Mouse (Mus musculus) lung, embryonic 16.5 days (tissue): ENCODE results near the gene B3gnt3. TPM values are rescaled to one million over a fixed set of nuclear protein-coding genes. Genes with fewer than 3 reads are reported as not detected.
A peak's percentile ranks its signal among the peaks of the same experiment; 100 is the strongest.

Source experiments
- ATAC-seq: fragments of 200-750 bp; cut with Nextera tagmentation; 2 replicates; pipeline ENCODE4 v1.8.0; 2017; ENCODE audit warnings: low read depth, mild to moderate bottlenecking, moderate library complexity
- H3K27ac ChIP-seq: fragments of 300-500 bp; sonication (generic); 2 replicates; pipeline ENCODE4 v1.5.1; 2014; ENCODE audit warnings: mild to moderate bottlenecking, control low read depth, low read length
- H3K27me3 ChIP-seq: fragments of 300-500 bp; sonication (generic); 2 replicates; pipeline ENCODE4 v1.6.1; 2014; ENCODE audit warnings: low read depth, low read length, mixed read lengths; ENCODE audit not compliant: control insufficient read depth, insufficient read depth
- H3K36me3 ChIP-seq: fragments of 300-500 bp; sonication (generic); 2 replicates; pipeline ENCODE4 v1.6.1; 2014; ENCODE audit warnings: low read length; ENCODE audit not compliant: control insufficient read depth, insufficient read depth
- H3K4me1 ChIP-seq: fragments of 300-500 bp; sonication (generic); replicated peaks from 2 replicates; pipeline ENCODE4 v1.6.1; 2014; ENCODE audit warnings: low read length, mixed read lengths; ENCODE audit not compliant: control insufficient read depth, insufficient read depth
- H3K4me2 ChIP-seq: fragments of 300-500 bp; sonication (generic); 2 replicates; pipeline ENCODE4 v1.6.1; 2014; ENCODE audit warnings: low read depth, low read length, control low read depth
- H3K4me3 ChIP-seq: fragments of 300-500 bp; sonication (generic); 2 replicates; pipeline ENCODE4 v1.5.1; 2014; ENCODE audit warnings: mild to moderate bottlenecking, low read length, control low read depth
- H3K9ac ChIP-seq: fragments of 300-500 bp; sonication (generic); 2 replicates; pipeline ENCODE4 v1.6.1; 2014; ENCODE audit warnings: low read length, control low read depth
- H3K9me3 ChIP-seq: fragments of 300-500 bp; sonication (generic); 2 replicates; pipeline ENCODE4 v1.6.1; 2016; ENCODE audit warnings: low read length; ENCODE audit not compliant: control insufficient read depth
- WGBS: fragments of 180-500 bp; shearing (Covaris S2); extraction: QIAGEN DNeasy Blood & Tissue Kit; methylation state at CpG from one replicate; pipeline ENCODE4 v1.1.7; 2014; 5-methylcytosine and 5-hydroxymethylcytosine counted together
- polyA plus RNA-seq: library from polyadenylated mRNA; unstranded; fragments of >200 nt; fragmentation: Nextera tagmentation; extraction: Ambion mirVana; gene quantifications from 2 replicates; pipeline ENCODE4 v1.2.1, GENCODE M21; 2015

The B3gnt3 gene
- polyA plus RNA-seq, 1 experiment from 2014 or later: 4.6 TPM

- H3K4me3 ChIP-seq: no peak overlapping the region
- H3K27ac ChIP-seq: no peak overlapping the region
- H3K36me3 ChIP-seq: no peaks in the 10 kb centered on the region
- H3K4me1 ChIP-seq: peaks cover 25% of the 10 kb centered on the region
- H3K4me2 ChIP-seq: no peak overlapping the region
- 35% methylated on average over 1 of the region's 1 CpGs for WGBS
- no peaks in the 10 kb centered on the region for H3K9me3 ChIP-seq
- ATAC-seq: no peak
- H3K27me3 ChIP-seq: peaks cover 21% of the 10 kb centered on the region
- no peak overlapping the region for H3K9ac ChIP-seq
Observed at GRCm38 (mm10) chr8:71666855-71667254, 34.7 kb downstream of the B3gnt3 start.

GRCm38 (mm10) chr8:71665331-71666130 lies 36.1 kb downstream of the B3gnt3 start:
- Histone ChIP-seq H3K27ac (no peak overlapping the region), H3K4me1 (peaks cover 18% of the 10 kb centered on the region), H3K9me3 (no peaks in the 10 kb centered on the region), H3K4me2 (peak overlapping the region; percentile 53), H3K4me3 (peak overlapping the region; percentile 26), H3K27me3 (peaks cover 19% of the 10 kb centered on the region), H3K36me3 (no peaks in the 10 kb centered on the region), H3K9ac (peak overlapping the region; percentile 23; the same call in 1 of the 2 replicates)
- peak; percentile 75 for ATAC-seq
- 3% methylated on average over 21 of the region's 22 CpGs for WGBS

GRCm38 (mm10) chr8:71660325-71661120 lies 41.1 kb downstream of the B3gnt3 start:
- Histone ChIP-seq H3K27ac (no peak overlapping the region), H3K27me3 (peaks cover 35% of the 10 kb centered on the region), H3K36me3 (no peaks in the 10 kb centered on the region), H3K9me3 (no peaks in the 10 kb centered on the region), H3K4me2 (no peak overlapping the region), H3K9ac (no peak overlapping the region), H3K4me3 (no peak overlapping the region), H3K4me1 (peaks cover 8% of the 10 kb centered on the region)
- WGBS: 6% methylated on average over 36 of the region's 36 CpGs
- ATAC-seq: peak; percentile 51

GRCm38 (mm10) chr8:71659751-71660150 lies 41.8 kb downstream of the B3gnt3 start:
- Histone ChIP-seq H3K36me3 (no peaks in the 10 kb centered on the region), H3K9ac (no peak overlapping the region), H3K4me3 (no peak overlapping the region), H3K9me3 (no peaks in the 10 kb centered on the region), H3K27me3 (peaks cover 41% of the 10 kb centered on the region), H3K4me1 (peaks cover 5% of the 10 kb centered on the region), H3K4me2 (no peak overlapping the region), H3K27ac (no peak overlapping the region)
- ATAC-seq: no peak
- 52% methylated on average over 1 of the region's 1 CpGs for WGBS

GRCm38 (mm10) chr8:71658515-71659049 lies 43.0 kb downstream of the B3gnt3 start:
- no peaks in the 10 kb centered on the region for H3K36me3 ChIP-seq
- H3K9me3 ChIP-seq: no peaks in the 10 kb centered on the region
- peaks cover 41% of the 10 kb centered on the region for H3K27me3 ChIP-seq
- H3K4me3 ChIP-seq: no peak overlapping the region
- H3K4me1 ChIP-seq: peaks cover 9% of the 10 kb centered on the region
- H3K9ac ChIP-seq: no peak overlapping the region
- no peak overlapping the region for H3K27ac ChIP-seq
- 21% methylated on average over 17 of the region's 17 CpGs for WGBS
- no peak for ATAC-seq
- no peak overlapping the region for H3K4me2 ChIP-seq

GRCm38 (mm10) chr8:71657816-71658215 lies 43.8 kb downstream of the B3gnt3 start:
- Histone ChIP-seq H3K36me3 (no peaks in the 10 kb centered on the region), H3K4me3 (no peak overlapping the region), H3K27me3 (peaks cover 41% of the 10 kb centered on the region), H3K9ac (no peak overlapping the region), H3K9me3 (no peaks in the 10 kb centered on the region), H3K27ac (no peak overlapping the region), H3K4me1 (peaks cover 9% of the 10 kb centered on the region), H3K4me2 (no peak overlapping the region)
- ATAC-seq: no peak
- 27% methylated on average over 9 of the region's 9 CpGs for WGBS

- no peak overlapping the region for H3K9ac ChIP-seq
- ATAC-seq: peak; percentile 68
- peaks cover 30% of the 10 kb centered on the region for H3K27me3 ChIP-seq
- no peak overlapping the region for H3K27ac ChIP-seq
- peak overlapping the region; percentile 43 for H3K4me2 ChIP-seq
- peak overlapping the region; percentile 15; the same call in 1 of the 2 replicates for H3K4me3 ChIP-seq
- WGBS: 2% methylated on average over 24 of the region's 24 CpGs
- H3K4me1 ChIP-seq: peaks cover 6% of the 10 kb centered on the region
- no peaks in the 10 kb centered on the region for H3K9me3 ChIP-seq
- no peaks in the 10 kb centered on the region for H3K36me3 ChIP-seq
Observed at GRCm38 (mm10) chr8:71654600-71654999, 47.0 kb downstream of the B3gnt3 start.

GRCm38 (mm10) chr8:71645510-71645909 lies 56.1 kb downstream of the B3gnt3 start:
- WGBS: 61% methylated on average over 9 of the region's 9 CpGs
- no peak overlapping the region for H3K9ac ChIP-seq
- H3K27me3 ChIP-seq: no peaks in the 10 kb centered on the region
- no peaks in the 10 kb centered on the region for H3K9me3 ChIP-seq
- ATAC-seq: peak; percentile 85
- H3K27ac ChIP-seq: no peak overlapping the region
- H3K4me2 ChIP-seq: no peak overlapping the region
- no peaks in the 10 kb centered on the region for H3K4me1 ChIP-seq
- no peak overlapping the region for H3K4me3 ChIP-seq
- no peaks in the 10 kb centered on the region for H3K36me3 ChIP-seq
